Mouse (Mus musculus) frontal cortex, postnatal 14 days (tissue): ENCODE results near the gene Ddx23.

Source experiments
- DNase-seq, 2 experiments: peaks; one replicate each; pipeline ENCODE4 v3.0.0; 2022; ENCODE audit warnings: low spot score in 2 of 2

Ddx23 gene

DNA sequence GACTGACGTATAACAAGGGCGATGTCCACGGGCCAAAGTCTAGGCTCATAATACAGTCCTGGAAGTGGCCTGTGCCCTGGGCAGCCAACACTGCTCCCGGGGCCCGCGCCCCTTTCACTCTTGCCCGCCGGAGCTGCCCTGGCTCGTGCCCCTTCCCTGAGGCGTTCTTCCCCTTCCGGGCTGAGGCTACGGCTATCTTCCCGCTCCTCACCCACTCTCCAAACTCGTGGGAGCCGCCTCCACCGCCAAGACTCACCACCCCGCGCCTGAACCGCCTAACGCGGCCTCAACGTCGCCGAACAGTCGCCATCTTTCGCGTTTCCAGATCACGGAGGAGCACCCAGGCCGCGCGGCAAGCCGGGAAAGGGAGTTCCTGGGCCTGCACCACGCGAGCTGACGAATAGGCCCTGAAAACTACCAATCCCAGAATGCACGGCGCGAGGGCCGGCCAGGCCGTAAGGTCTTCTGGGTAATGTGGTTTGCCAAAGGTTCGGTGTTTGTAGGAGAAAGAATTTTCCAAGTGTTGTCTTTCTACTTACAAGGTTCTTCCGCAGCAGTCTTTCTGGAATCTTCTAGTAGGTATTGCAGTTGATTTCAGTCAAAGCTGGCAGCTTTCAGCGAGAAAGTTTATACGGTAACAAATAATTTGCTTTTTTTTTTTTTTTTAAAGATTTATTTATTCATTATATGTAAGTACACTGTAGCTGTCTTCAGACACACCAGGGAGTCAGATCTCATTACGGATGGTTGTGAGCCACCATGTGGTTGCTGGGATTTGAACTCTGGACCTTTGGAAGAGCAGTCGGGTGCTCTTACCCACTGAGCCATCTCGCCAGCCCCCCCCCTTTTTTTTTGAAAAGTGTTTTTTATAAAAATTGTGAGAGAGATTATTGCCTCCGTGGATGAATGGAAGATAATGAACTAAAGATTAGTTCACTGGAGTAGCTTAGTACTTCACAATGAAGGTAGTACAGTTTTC, at the start of gene Ddx23:
Gene Ddx23 (minus strand): TSS at position 328 of the 979 bp plus-strand sequence.
- peak; percentile 92 to 93 for DNase-seq

DNA sequence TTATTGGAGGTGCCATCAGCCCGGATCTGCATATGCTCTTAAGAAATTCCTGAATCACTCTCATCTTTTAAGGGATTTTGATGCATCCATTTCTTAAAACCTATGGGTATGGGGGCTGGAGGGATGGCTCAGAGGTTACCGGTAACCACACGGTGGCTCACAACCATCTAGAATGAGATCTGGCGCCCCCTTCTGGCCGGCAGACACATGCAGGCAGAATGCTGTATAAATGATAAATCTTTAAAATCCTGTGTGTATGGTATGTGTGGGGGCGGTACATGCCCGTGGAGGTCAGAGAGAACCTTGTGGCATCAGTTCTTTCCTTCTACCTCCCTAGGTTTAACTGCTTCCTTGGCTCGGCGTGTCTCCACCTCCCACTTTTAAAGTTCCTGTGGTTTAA, 47.7 kb upstream of the Ddx23 start:
- DNase-seq: peak in 1 of 2 experiments; percentile 48

DNA sequence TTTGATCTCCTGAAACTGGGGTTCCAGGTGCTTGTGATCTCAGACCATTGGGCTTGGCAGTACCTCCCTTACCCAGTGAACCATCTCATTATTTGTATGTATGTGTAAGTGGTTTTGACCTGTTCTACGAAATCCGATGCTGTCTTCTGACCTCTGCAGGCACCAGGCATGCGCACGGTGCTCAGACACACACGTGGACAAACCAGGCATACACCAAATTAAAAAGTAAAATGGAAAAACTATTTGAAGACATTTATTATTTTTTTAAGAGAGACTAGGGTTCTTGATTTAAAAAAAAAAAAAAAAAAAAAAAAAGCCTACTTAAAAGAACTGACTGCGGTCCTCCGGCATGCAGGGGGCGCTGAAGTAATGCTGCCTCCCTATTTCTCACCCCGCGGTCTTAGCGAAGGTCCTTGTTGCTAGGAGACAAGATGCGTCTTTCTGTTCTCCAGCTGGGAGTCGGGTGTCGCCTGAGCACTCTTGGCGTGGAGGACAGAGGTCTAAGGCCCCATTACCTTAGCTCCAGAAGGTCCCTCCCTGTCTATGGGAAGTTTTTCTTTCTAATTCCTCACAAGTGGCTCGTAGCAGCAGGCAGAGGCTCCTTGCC, 45.2 kb upstream of the Ddx23 start, which contains the start of gene Ccdc65:
Gene Ccdc65 (plus strand): TSS at position 442 of the 607 bp plus-strand sequence.
- peak; percentile 79 to 82 for DNase-seq

DNA sequence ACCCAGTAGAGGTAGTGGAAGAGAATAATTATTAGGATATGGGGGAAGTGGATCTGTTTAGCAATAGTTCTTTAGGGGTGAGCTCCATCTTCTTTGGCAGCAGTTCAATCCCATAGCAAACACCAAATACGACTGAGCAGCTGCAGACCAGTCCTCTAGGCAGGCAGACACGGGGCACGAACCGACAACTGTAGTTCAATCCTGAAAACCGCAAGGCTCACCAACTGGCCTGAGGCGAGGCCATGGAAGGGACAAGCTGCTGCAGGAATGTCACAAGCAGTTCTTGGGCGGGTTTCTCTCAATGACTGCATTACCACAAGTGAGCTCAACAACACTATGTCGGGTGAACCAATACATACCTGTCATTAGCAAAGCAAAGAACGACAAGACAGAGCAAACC, 41.6 kb upstream of the Ddx23 start:
- no peak for DNase-seq

DNA sequence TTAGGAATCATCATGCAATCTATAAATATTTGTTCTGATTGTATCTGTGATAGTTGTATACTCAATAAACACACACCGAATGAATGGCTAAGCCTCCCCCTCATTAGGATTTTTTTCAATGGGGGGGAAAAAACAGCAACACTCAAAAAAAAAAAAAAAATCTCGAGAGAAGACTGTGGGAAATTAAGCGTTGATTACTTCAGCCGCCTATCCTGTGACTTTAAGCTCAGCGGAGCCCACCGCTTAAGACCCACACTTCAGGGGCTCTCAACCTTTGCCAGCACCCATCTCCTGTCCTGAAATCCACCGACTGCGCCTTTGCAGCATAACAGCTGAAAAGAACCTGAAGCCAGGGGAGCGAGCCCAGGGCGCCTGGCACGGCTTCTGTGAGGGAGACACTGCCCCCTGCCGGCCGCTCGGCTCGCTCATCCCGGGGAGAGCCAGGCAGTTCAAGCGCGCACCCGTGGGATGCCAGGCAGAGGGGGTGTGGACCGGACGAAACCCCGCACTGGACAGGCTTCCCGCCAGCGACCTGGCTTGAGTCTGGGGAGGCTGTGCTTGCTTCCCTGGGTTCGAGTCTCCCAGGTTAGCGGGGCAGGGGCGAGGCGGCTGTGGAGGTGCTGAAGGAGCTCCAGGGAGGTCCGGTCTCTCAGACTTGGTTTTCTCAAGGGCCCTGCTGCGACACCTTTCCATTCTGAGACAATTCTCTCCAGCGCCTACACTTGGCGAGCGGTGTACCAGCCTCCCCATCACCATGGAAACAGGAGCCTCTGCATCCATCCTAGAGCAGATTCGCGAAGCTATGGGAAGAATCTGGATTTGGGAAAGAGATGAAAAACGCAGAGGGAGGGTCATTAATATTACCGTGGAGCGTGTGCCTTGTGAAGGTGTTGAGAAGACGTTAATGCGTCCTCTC, 36.8 kb upstream of the Ddx23 start:
- DNase-seq: peak; percentile 74 to 86

DNA sequence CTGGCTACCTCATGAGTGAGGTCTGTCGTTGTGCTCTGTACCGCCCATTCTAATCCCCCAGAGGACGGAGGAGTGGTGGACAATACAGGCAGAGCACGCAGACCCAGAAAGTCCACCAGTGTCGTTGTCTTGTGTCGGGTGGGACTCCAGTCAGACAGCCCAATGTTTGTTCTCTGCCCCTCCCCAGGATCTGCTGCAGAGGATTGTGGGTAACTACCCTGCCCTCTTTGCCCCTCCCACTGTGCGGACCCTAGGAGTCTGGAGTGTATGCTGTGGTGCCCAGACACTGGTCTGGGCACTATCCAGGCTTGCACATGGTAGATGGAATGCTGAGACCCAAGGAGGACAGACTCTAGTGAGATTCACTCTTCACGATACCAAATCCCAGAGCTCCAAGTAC, 33.5 kb upstream of the Ddx23 start:
- DNase-seq: no peak

DNA sequence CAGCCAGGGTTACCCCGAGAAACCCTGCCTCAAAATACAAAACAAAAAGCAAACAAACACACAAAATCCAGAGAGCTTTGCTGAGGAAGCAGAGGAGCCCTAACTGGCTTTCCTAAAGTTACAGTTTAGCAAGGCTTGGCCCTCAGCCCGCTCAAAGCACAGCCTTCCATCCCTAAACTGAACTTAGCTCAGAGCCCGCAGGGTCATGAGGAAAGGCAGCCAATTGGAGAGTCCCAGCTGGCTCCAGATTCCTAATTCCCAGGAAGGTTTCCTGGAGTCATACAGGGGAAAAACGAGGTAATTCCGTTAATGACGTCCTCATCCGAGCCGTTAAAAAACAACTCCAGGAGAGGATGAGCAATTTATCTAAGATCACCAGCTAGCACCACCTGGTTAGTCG, 33.0 kb upstream of the Ddx23 start:
- no peak for DNase-seq

DNA sequence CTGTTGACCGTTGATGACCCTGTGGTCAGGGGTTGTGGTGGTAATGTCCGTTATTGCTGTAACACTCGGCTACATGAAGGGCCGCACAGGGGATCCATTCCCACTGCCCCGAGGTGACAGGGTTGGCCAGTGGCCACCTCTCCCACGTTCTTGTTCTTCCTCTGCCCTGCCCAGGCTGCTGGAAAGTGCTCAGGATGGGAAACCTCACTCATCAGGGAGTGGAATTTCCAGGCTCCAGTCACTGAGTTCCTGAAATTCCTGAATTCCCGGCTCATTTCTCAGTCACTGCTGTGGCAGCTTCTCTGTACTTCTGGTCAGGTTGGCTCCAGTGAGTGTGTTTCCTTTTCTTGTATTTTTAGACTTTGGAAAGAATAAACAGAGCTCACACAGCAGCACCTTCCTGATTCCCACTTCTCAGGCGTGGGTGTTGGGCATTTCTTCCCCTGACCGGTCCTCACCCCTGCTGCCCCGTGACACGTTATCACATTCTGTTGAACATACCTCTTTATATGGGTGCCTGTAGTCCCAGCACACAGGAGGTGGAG, 29.5 kb upstream of the Ddx23 start:
- no peak for DNase-seq

DNA sequence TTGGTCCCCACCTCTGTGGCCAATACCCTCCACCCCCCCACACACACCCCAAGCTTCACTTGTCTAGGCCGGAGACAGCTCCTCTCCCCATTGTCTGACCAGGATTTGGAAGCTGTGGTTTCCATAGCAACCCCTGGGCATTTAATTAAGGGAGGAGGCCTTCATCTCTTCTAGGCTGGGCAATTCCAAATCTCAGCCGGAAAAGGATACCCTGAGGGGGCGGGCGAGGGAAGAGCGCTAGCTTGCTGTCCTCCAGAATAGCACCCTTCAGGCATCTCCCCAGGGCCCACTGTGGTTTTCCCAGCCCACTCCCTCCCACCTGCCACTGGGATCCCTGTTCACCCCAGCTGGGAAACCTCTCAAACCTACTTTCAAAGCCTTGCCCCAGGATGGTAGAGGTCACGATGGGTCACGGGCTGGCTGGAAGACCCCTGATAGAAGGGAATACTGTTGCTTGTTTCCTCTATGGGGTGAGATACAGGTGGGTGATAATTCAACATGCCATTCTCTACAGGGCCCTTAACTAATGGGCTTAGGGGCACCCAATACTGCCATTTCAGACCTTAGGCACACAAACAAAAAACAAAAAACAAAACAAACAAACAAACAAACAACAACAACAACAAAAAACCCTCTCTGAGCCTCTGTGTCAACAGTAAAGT, 28.9 kb upstream of the Ddx23 start:
- DNase-seq: peak in 1 of 2 experiments; percentile 23

DNA sequence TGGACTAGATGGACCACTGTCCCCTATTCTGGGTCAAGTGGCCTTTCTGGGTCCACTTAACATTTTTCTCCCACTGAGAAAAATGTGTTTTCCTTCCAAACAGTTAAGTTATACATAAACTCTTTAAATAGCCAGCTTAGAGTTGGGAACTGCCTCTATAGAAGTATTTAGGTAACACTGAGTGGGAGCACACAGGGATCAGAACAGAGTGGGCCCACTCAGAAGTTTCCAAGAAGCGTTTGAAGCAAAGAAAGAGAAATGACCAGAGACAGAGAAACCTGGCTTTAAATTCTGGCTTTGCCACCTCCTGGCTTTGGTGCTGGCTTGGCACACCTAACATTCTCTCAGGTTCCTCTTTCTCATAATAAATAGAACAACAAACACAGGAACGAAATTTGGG, 27.0 kb upstream of the Ddx23 start:
- DNase-seq: no peak

DNA sequence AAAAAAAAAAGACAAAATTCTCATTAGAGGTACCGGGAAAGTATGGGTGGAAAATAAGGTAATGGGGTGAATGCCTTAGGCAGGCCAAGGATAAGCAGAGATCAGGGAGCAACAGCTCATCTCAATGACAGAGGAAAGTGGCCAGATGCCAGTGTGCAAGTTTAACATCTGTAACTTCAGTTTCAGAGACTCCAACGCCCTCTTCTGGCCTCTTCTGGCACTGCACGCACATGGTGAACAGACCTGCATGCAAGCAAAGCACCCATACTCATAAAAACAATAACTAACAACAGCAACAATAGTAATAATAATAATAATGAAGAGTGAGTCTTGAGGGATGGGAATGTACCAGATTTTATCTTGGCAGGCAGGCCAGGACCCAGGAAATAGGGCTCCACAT, 23.2 kb upstream of the Ddx23 start:
- no peak for DNase-seq

DNA sequence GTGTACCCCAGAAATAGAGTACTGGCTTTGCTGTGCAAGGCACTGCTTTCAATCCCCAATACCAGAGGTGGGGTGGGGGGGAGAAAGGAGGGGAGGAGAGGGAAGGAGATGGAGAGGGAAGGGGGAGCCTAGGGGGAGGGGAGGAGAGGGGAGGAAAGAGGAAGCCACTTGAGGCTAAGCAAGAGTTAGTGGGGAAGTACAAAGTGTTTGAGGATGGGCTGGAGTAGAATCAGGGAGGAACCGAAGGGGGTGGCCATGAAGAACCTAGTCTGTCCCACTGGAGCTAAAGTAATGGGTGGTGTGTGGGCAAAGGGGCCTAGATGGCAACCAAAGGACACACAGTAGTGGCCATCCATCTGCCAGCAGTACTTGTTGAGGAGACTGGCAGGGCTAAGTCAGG, 21.1 kb upstream of the Ddx23 start:
- DNase-seq: no peak

DNA sequence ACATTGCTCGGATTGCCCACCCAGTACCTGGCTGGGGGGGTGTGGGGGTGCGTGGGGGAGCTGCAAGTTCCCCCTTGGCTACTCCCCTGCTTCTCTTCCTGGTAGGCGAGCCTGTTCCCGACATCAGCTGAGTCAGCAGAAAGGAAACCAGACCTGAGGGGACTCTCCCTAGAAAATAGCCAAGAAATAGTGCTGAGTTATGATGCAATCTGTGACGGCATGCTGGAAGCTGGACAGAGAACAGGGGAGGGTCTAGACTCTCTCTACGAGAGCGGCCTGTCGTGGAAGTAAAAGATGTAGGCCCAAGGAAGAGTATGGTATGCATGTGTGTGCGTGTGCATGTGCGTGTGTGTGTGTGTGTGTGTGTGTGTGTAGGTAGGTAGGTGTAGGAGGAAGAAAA, 20.5 kb upstream of the Ddx23 start:
- DNase-seq: no peak

DNA sequence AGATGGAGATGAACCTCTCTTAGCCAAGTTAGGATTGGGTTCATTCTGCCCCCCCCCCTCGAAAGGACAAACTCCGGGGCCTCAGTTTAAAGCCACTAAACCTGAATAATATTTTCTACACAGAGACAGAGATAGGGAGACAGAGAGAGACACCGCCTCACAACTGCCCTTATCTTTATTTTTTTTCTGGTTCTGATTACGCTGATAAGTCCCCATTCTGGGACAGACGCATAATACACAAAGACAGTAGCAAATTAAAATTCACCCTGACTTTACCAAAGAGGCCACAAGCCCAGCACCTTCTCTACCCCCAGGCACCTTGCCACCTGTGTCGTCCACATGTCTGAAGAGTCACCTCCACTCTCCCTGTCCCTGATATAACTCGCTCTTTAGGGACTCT, 18.9 kb upstream of the Ddx23 start:
- DNase-seq: no peak

DNA sequence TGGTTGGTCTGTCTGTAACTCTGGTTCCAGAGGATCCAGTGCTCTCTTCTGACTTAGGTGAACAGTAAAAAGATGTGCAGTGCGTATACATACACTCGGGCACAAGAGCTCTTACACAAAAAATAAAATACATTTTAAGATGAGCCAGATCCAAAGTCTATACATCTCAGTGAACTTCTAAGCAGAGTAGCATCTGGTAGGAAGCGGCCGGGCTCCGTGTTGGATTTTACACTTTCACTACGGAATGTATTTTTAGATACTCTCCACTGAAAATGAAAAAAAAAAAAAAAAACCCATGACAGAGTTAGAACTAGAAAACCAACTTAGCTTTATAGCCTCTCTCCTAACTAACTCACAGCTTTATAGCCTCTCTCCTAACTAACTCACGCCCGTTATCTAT, 18.0 kb upstream of the Ddx23 start:
- no peak for DNase-seq

DNA sequence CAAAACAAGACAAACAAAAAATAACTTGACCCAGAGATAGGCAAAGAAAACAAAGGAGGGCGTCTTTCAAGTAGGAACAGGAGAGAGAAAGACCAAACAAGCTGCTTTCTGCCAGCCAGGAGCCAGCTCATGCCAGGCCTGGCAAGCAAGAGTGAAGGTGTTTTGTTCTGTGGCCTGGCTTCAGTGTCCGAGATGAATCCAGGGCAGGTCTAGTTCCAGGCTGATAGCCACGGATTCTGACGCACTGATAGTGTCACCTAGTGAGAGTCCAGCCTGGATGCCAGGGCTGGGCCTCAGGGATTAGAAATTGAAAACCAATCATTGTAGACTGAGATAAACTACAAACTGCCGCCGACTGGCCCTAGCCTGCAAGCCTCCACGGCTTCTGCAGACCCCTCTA, 15.3 kb upstream of the Ddx23 start:
- no peak for DNase-seq

DNA sequence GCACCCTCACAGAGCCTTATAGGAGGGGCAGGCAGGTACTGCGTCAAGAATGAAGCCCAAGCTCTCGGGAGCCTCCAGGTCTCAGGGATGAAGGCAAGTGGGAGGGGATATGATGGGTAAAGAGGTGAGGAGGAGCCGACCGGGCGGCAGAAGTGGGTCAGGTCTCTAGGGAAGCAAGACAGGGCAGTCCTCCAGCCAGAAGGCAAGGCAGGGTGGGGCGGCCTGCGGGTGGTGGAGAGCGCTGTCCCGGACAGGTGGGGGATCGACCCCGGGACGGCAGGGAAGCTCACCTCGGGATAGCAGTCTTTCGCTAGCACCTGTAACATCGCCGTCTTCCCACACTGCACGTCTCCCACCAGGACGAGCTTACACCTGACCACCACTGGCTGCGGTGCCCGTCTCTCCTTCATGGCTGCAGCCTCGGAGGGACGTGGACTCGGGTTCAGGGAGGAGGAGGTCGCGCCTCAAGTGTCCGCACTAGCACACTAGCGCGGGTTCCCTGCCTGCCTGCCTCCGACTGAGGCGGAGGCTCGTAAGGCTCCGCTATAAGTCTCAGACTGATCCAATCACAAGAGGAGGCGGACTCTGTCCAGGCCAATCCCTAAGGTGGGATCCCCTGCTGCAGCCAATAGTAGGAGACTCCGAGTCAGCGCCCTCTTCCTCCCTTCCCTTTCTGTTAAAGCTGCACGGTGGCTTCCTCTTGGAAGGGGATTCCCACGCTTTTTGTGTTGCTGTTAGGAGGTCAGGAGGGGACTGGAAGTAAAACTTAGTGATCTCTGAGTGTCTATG, 14.4 kb upstream of the Ddx23 start, which contains the start of gene Rnd1:
Gene Rnd1 (minus strand): TSS at position 522 of the 789 bp plus-strand sequence.
- DNase-seq: peak; percentile 82 to 88

DNA sequence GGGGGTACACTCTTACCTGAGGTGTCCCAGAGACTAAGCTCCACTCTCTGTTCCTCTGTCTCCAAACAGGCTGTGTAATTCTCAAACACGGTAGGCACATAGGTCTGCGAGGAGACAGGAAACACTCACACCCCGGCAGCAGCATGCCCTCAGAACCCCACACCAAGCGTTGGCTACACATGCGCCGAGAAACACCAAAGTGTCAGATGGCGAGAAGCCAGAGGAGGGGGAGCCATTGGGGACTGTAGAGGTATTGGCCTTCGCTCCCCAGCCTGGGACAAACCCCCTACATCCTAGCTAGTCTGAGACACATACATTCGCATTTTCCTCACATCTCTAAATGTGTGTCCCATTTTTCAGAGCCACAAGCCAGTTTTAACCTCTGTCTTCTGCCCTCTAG, 13.8 kb upstream of the Ddx23 start:
- DNase-seq: no peak

DNA sequence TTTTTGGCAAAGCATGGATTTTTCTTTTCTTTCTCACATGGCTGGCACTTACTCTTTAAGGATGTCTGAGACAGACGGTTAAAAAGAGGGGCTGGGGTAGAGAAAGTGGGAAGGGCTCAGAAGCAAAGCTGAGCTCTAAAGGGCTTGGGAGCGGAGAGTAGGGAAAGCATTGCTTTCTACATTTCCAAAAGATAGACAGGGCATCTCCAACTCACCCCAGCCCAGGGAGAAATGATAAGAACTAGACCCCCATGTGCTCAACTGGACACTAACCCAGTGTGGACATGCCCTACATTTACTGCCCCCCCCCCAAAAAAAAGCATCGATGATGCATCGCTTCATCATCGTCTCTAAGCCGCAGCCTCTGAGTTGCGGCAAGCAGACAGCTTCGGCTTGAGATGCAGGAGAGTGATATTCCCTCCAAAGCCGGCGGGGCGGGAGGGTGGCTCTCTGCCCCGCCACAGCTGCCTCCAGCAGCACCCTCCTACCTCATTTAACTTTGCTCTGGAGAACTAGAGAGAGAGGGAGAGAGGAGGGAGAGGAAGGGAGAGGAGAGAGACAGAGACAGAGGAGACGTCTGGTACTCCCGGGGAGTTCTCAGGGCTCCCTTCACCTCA, 13.0 kb upstream of the Ddx23 start:
- no peak for DNase-seq
